Mouse (Mus musculus) liver, embryonic 16.5 days (tissue): ENCODE results near the gene Pi4k2b. TPM values are rescaled to one million over a fixed set of nuclear protein-coding genes. Genes with fewer than 3 reads are reported as not detected.

Source experiments
- ATAC-seq: fragments of 200-750 bp; cut with Nextera tagmentation; 2 replicates; pipeline ENCODE4 v1.8.0; 2017; ENCODE audit warnings: low read depth, mild to moderate bottlenecking, moderate number of reproducible peaks, moderate library complexity
- H3K27ac ChIP-seq: fragments of 300-500 bp; sonication (generic); 2 replicates; pipeline ENCODE4 v1.5.1; 2014; ENCODE audit warnings: mild to moderate bottlenecking, low read length
- H3K27me3 ChIP-seq: fragments of 300-500 bp; sonication (generic); 2 replicates; pipeline ENCODE4 v1.6.1; 2014; ENCODE audit warnings: low read depth, low read length, mixed read lengths; ENCODE audit not compliant: control insufficient read depth, insufficient read depth
- H3K36me3 ChIP-seq: fragments of 300-500 bp; sonication (generic); 2 replicates; pipeline ENCODE4 v1.6.1; 2014; ENCODE audit warnings: mild to moderate bottlenecking; ENCODE audit not compliant: control insufficient read depth, insufficient read depth
- H3K4me1 ChIP-seq: fragments of 300-500 bp; sonication (generic); 2 replicates; pipeline ENCODE4 v1.6.1; 2014; ENCODE audit warnings: low read depth, low read length, mixed read lengths; ENCODE audit not compliant: control insufficient read depth
- H3K4me2 ChIP-seq: fragments of 300-500 bp; sonication (generic); 2 replicates; pipeline ENCODE4 v1.6.1; 2014; ENCODE audit warnings: low read depth, low read length, mixed read lengths
- H3K4me3 ChIP-seq: fragments of 300-500 bp; sonication (generic); 2 replicates; pipeline ENCODE4 v1.5.1; 2014; ENCODE audit warnings: low read depth, mild to moderate bottlenecking, low read length
- H3K9ac ChIP-seq: fragments of 300-500 bp; sonication (generic); 2 replicates; pipeline ENCODE4 v1.6.1; 2014; ENCODE audit warnings: low read depth, low read length
- H3K9me3 ChIP-seq: fragments of 300-500 bp; sonication (generic); replicated peaks from 2 replicates; pipeline ENCODE4 v1.6.1; 2016; ENCODE audit warnings: low read length; ENCODE audit not compliant: control insufficient read depth
- WGBS: fragments of 180-500 bp; shearing (Covaris S2); extraction: QIAGEN DNeasy Blood & Tissue Kit; methylation state at CpG from one replicate; pipeline ENCODE4 v1.1.7; 2014; ENCODE audit not compliant: insufficient replicate concordance; 5-methylcytosine and 5-hydroxymethylcytosine counted together
- polyA plus RNA-seq: library from polyadenylated mRNA; unstranded; fragments of >200 nt; fragmentation: Nextera tagmentation; extraction: Ambion mirVana; gene quantifications from 2 replicates; pipeline ENCODE4 v1.2.1, GENCODE M21; 2015

The Pi4k2b gene
- polyA plus RNA-seq, 1 experiment from 2014 or later: 14.4 TPM

DNA sequence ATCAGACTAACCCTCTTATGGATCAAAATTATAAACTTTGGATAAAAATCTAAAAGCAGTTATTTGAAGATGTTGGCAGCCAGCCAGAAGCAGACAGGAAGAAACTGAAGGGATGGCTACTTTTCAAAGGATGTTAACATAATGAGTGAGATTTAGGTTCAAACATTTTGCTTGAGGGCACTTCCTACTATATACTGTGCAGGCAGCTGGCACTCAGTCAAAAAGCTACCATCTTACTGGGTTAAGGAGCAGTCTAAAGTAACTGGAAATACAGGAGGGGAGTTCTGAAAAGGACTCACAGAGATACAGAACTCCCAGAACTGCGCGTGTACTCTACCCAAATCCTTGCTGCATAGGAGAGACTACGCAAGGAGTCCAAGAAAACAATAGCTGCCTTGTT lies 5.3 kb upstream of the Pi4k2b start:
- Histone ChIP-seq H3K4me2 (no peak overlapping the region), H3K9ac (no peak overlapping the region), H3K4me1 (no peaks in the 10 kb centered on the region), H3K27ac (no peak overlapping the region), H3K9me3 (no peaks in the 10 kb centered on the region), H3K27me3 (no peaks in the 10 kb centered on the region; the same call in none of the 2 replicates), H3K4me3 (no peak overlapping the region), H3K36me3 (no peaks in the 10 kb centered on the region)
- WGBS: 73% methylated on average over 3 of the region's 3 CpGs
- no peak for ATAC-seq

DNA sequence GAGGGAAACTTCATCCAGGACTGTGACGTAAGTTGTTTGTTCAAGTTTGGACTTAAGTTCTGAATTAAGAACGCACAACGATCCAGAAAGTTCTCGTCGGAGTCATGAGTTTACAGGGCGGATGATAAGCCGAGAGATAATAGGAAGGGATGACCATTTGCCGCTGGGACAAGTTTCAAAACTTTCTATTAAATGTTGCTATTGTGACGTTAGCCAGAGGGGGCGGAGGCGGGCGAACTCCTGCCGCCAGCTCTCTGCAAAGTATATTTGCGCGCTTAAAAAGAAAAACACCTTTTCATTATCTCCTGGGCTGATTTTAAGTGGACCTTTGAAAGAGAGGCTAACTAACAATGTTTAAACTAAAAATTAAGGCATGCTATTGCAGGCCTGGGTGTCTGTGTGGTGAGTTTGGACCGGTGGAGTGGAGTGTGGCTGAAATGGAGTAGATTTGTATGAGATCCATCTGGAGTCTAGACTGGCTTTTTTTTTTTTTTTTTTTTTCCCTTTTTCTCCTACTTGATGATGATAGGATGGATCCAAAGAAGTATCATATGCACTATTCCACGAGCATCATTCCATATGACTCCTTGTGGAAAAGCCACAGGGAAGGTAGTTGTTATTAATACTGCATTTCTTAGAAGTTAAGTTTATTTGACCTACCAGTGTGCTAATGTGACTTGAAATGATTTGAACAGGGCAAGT lies 889 bp downstream of the Pi4k2b start:
- Histone ChIP-seq H3K9ac (peak overlapping the region; percentile 96), H3K36me3 (no peaks in the 10 kb centered on the region; the same call in 1 of the 2 replicates), H3K4me1 (peaks cover 13% of the 10 kb centered on the region), H3K9me3 (no peaks in the 10 kb centered on the region), H3K4me3 (peak overlapping the region; percentile 95), H3K27ac (peak overlapping the region; percentile 91), H3K27me3 (no peaks in the 10 kb centered on the region), H3K4me2 (peak overlapping the region; percentile 75)
- peak; percentile 31; the same call in 1 of the 2 replicates for ATAC-seq
- WGBS: 1% methylated on average over 17 of the region's 17 CpGs

DNA sequence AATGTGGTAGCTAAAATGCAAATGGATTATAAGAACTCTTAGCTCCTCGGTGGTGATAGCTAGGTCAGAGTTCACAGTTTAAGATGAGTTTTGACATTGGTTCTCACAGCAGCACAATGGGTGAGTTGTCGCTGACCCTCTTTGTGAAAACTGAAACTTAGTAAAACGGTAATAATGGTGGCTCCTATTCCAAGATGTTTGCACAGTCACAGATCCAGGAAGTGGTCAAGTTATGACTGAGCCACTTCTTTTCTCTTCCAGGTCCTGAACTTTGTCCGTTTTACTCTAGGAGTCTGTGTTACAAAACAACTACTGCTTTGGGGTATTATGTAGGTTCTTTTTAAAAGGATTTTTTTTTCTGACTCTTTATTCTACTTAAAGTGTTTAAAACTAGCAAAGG lies 1.9 kb downstream of the Pi4k2b start:
- Histone ChIP-seq H3K9ac (no peak overlapping the region), H3K36me3 (no peaks in the 10 kb centered on the region; the same call in 1 of the 2 replicates), H3K4me2 (peak overlapping the region; percentile 75), H3K4me3 (peak overlapping the region; percentile 95), H3K9me3 (no peaks in the 10 kb centered on the region), H3K27me3 (no peaks in the 10 kb centered on the region), H3K4me1 (peaks cover 13% of the 10 kb centered on the region), H3K27ac (no peak overlapping the region)
- ATAC-seq: no peak
- WGBS: 30% methylated on average over 4 of the region's 4 CpGs

DNA sequence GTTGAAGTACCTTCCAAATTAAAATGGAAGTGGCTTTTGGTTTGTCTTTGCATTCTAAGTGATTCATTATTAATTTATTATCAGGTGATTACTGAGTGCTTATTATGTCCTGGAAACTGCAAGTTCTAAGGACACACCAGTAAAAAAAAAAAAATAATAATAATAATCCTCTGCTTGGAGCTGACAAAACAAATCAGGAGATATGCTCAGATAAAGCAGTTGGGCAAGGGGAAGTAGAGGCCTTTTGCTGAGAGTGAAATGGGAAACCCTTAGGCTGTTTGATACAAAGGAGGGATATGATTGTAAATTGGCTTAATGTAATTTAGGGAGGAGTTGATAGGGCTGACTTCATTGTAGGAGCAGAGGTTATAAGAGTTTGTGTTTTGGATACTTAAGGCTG lies 5.5 kb downstream of the Pi4k2b start:
- H3K4me3 ChIP-seq: no peak overlapping the region
- H3K9ac ChIP-seq: no peak overlapping the region
- no peak overlapping the region for H3K4me2 ChIP-seq
- H3K4me1 ChIP-seq: peaks cover 10% of the 10 kb centered on the region
- H3K9me3 ChIP-seq: no peaks in the 10 kb centered on the region
- no peaks in the 10 kb centered on the region; the same call in none of the 2 replicates for H3K36me3 ChIP-seq
- H3K27me3 ChIP-seq: no peaks in the 10 kb centered on the region
- H3K27ac ChIP-seq: no peak overlapping the region
- no peak for ATAC-seq

DNA sequence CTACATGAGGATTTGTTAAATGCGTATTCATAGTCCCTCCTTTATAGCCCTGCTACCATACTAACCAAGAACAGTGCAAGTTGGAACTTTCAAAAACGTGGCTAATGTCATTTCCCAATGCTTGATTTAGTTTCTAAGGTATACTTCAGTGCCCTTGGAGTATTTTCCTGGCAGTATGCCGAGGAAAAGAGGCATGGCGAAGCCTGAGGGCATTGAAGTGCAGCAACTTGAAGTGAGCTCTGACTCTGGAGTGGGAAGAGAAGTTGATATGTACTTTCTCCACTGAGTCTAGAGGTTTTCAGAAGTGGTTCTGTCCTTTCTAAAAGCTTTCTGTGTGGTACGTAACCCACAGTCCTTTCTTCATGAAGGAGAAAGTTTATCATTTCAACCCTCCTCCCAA lies 7.4 kb downstream of the Pi4k2b start:
- H3K36me3 ChIP-seq: peaks cover 3% of the 10 kb centered on the region
- no peaks in the 10 kb centered on the region for H3K27me3 ChIP-seq
- no peak overlapping the region for H3K27ac ChIP-seq
- WGBS: 83% methylated on average over 5 of the region's 5 CpGs
- ATAC-seq: no peak
- no peak overlapping the region for H3K4me3 ChIP-seq
- no peak overlapping the region for H3K9ac ChIP-seq
- H3K9me3 ChIP-seq: no peaks in the 10 kb centered on the region
- H3K4me2 ChIP-seq: no peak overlapping the region
- H3K4me1 ChIP-seq: no peaks in the 10 kb centered on the region; the same call in 1 of the 2 replicates

DNA sequence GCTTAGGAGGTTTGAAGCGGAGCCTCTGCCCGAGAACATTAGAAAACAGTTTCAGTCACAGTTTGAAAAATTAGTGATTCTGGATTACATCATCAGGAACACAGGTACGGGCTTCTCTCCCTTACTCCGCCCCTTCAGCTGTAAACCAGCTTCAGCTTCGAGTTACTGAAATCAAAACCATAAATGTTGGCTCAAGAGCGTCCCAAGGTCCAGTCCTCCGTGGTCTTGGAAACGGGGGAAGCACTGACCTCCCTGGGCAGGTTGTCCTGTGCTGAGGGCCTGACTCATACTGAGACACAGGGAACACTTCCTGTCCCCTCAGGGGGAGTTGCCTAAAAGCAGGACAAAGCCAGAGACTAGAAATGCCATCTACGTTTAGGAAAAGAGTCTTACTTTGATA lies 11.8 kb downstream of the Pi4k2b start:
- WGBS: 76% methylated on average over 9 of the region's 9 CpGs

DNA sequence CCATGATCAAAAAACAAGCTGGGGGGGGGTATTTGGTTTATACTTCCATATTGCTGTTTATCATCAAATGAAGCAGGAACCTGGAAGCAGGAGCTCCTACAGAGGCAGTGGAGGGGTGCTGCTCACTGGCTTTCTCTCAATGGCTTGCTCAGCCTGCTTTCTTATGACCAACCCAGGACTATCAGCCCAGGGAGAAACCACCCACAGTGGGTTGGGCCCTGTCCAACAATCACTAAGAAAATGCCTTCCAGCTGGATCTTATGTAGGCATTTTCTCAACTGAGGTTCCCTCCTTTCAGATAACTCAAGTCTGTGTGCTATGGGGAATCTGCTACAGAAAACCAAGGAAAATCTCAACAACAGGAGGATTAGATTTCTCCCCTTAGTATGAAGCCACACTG lies 12.8 kb downstream of the Pi4k2b start:
- H3K4me1 ChIP-seq: no peaks in the 10 kb centered on the region
- no peak overlapping the region for H3K9ac ChIP-seq
- no peaks in the 10 kb centered on the region for H3K9me3 ChIP-seq
- no peak for ATAC-seq
- H3K4me2 ChIP-seq: no peak overlapping the region
- H3K36me3 ChIP-seq: peaks cover 3% of the 10 kb centered on the region
- H3K4me3 ChIP-seq: no peak overlapping the region
- H3K27me3 ChIP-seq: no peaks in the 10 kb centered on the region
- H3K27ac ChIP-seq: no peak overlapping the region

More for the DNA sequence above, 11.8 kb downstream of the Pi4k2b start:
- ATAC-seq: no peak
- Histone ChIP-seq H3K4me3 (no peak overlapping the region), H3K9ac (no peak overlapping the region), H3K4me2 (no peak overlapping the region), H3K36me3 (peaks cover 3% of the 10 kb centered on the region), H3K27ac (no peak overlapping the region), H3K4me1 (no peaks in the 10 kb centered on the region; the same call in 1 of the 2 replicates), H3K9me3 (no peaks in the 10 kb centered on the region), H3K27me3 (no peaks in the 10 kb centered on the region)

DNA sequence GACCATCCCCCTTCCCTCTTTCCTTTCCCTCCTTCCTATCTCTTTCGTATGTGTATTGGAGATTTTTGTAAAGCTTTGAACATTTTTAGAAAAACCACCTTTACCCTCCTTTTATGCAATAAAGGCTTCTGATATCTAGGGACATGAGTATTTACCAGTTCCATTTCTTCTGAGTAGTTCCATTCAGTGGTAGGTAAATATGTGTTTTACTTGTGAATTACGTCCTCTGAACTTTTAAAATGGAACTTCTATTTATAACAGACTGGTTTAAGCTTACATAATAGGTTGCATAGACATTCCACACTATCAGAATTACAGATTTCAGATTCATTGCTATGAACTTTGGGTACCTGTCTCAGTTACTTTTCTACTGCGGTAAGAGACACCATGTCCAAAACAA lies 14.0 kb downstream of the Pi4k2b start:
- no peak for ATAC-seq
- Histone ChIP-seq H3K9ac (no peak overlapping the region), H3K4me1 (no peaks in the 10 kb centered on the region), H3K36me3 (peaks cover 3% of the 10 kb centered on the region), H3K27ac (no peak overlapping the region), H3K4me3 (no peak overlapping the region), H3K27me3 (no peaks in the 10 kb centered on the region), H3K9me3 (no peaks in the 10 kb centered on the region), H3K4me2 (no peak overlapping the region)
- 86% methylated on average over 3 of the region's 3 CpGs for WGBS

DNA sequence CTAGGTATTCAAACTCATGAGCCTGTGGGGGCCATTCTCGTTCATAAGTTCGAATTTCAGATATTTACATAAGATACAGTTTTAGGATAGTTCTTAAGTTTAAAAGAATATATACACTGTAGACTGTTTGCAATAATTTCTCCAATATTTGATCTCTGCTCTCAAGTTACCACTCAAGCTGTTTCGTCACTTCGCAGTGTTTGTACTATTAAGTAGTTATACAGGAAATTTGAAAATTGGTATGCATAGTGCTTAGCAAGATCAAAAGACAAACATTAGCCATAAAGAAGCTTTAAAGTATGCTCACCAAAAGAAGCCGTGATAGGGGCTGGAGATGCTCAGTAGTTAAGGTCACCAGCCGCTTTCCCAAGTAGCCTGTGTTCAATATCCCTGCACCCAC lies 14.6 kb downstream of the Pi4k2b start:
- Histone ChIP-seq H3K4me1 (no peaks in the 10 kb centered on the region), H3K9me3 (no peaks in the 10 kb centered on the region), H3K27me3 (no peaks in the 10 kb centered on the region), H3K27ac (no peak overlapping the region), H3K36me3 (peaks cover 4% of the 10 kb centered on the region; the same call in 1 of the 2 replicates), H3K4me2 (no peak overlapping the region), H3K9ac (no peak overlapping the region), H3K4me3 (no peak overlapping the region)
- 87% methylated on average over 6 of the region's 6 CpGs for WGBS
- ATAC-seq: no peak
